Mouse (Mus musculus) A20 (cell line): Measurements from ENCODE around the gene Grwd1.
"Not testable (repeated sequence)": the region's sequence is repeated elsewhere in the genome, so short reads cannot be mapped to it uniquely, and the experiment has no call there.

ENCODE experiments used
- DNase-seq: peaks from one replicate; pipeline ENCODE4 v3.0.0-alpha.2; 2011; ENCODE audit warnings: low read depth, low spot score

Gene Grwd1

DNA sequence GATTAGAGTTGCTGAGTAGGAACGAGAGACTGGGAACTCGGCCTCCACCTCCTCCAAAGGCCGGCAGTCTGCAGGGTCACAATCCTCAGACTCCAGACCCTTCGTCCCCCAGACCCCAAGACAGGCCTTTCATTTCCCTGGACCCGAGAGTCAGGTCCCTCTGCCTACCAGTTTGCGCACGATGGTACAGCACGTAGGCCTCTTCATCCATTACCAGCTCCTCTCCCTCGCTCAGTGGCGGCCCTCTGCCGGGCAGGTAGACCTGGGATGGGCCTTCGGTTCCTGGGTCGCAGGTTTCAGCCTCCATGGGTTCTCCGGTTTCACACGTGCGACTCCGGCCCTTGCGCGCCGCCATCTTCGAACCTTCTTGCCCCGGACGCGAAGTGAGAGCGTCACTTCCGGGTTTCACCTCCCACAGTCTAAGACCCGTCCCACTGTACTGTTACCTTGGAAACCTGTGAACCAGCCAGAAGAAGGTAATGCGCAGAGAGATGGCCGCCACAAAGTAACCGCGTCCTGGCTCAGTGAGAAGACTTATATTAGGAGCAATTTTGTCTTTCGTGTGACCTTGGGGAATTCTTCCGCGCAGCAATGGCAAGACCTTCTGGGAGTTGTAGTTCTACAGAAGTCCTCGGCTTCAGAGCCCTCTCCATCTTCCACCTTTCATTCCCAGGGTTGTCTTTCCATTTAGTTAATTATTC, at the start of gene Grwd1:
Grwd1 (minus strand) TSS at position 518 of the 701 bp plus-strand sequence.
- DNase-seq = peak; percentile 92

DNA sequence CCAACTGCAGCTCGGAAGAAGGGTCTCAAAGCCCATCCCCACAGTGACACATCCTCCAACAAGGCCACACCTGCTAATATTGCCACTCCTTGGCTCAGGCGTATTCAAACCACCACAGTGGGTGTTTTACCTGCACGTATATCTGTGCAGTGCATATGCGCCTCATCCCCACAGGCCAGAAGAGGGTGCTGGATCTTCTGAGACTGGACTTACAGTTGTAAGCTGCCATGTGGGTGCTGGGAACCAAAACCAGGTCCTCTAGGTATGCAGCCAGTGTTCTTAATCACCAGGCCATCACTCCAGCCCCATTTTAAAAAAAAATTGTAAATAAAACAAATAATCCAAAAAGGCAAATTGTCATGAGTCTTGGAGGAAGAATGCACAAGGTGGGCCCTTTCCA, 49.8 kb upstream of the Grwd1 start:
- no peak for DNase-seq

DNA sequence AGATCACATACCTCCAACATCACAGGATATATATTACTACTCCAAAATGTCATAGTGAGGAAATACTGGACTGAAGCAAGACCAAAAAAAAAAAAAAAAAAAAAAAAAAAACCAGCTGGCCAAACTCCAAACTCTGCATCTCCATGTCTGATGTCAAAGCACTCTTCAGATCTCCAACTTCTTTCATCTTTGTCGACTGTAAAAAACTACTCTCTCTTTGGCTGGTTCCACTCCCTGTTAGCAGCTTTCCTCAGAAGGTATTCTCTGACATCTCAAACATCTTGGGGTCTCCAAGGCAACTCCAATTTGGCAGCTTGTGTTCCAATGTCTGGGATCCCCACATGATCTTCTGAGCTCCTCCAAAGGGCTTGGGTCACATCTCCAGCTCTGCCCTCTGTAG, 47.5 kb upstream of the Grwd1 start, which contains the start of gene Grin2d:
Grin2d (minus strand) TSS at position 101 of the 400 bp plus-strand sequence.
- not testable (repeated sequence) for DNase-seq

- DNase-seq = no peak
Observed at GRCm38 (mm10) chr7:45876895-45877294, 46.2 kb upstream of the Grwd1 start.

GRCm38 (mm10) chr7:45873061-45873947, 42.6 kb upstream of the Grwd1 start:
- DNase-seq = peak; percentile 68

DNA sequence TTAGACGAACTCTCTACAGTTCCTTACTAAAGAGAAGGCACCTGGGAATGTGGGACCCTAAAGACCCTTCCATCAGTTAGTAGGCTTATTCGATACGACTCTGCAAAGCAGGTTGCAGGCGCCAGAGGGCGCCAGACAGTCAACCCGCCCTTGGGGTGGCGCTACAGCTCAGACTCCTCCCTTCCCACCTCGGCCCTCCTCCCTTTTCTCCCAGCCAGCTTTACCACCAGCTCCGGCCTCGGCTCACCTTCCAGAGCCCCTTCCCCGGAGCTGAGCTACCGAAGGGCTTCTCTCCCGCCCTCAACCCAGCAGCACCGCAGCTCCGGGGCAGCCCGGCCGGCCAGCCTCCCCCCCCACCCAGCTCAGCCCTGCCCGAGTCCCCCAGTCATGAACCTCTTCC, 41.9 kb upstream of the Grwd1 start, which contains the start of gene Kdelr1:
Kdelr1 (plus strand) TSS at position 149 of the 400 bp plus-strand sequence.
- DNase-seq = peak; percentile 88

DNA sequence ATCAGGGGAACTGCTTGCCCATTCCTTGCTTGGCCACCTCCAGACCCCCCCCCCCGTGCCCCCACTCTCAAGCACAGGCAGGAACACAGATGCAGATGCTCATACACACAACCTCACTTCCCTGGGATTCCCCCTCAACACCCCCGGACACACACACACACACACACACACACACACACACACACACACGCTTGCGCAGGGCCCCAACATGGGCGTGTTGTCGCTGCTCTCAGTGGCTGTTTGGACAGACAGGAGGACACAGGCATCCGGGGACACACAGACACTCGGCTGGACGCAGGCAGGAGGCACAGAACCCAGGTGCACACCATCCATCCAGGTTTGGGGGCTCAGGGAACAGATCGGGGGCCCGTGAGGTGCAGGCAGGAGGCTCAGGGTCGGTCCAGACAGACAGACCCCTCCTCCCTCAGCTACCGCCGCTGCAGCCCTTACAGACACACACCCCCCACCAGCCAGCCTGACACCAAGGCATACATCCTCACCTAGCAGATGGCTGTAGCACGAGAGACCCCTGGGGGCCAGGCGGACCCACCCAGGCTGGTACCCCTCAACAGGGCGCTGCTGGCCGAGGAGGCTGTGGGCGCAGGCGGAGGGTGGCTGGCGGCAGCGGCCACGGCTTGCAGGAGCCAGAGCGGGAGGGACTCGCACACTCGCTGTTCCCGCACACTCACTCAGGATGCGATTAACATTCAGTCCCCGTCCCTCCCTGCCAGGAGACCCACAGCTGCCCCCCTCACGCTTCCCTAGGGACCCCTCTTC, 39.7 kb upstream of the Grwd1 start:
- no peak for DNase-seq

GRCm38 (mm10) chr7:45869787-45870186, 39.0 kb upstream of the Grwd1 start:
- no peak for DNase-seq

DNA sequence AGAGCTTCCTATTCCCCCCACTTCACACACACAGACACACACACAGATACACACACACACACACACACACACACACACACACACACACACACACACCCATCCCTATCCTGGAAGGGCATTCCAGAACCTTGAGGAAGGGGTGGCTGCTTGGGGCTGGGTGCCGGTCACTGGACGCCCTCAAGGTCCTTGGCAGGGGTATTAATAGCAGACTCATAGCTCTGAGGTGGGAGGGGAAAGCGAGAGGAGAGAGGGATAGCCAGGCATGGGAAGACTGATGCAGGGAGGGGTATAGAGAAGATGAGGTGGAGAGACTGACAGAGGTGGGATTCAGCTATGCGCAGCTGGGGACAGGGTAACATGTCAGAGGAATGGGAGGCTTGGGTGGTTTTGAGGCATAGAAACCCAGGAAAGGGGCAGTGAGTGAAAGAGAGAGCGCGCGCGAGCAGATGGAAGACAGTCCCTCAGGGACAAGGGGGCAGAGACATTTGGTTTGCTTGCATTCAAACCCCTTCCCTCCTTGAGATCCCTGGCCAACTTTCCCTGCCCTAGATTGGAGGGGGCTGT, 38.4 kb upstream of the Grwd1 start:
- DNase-seq = no peak

DNA sequence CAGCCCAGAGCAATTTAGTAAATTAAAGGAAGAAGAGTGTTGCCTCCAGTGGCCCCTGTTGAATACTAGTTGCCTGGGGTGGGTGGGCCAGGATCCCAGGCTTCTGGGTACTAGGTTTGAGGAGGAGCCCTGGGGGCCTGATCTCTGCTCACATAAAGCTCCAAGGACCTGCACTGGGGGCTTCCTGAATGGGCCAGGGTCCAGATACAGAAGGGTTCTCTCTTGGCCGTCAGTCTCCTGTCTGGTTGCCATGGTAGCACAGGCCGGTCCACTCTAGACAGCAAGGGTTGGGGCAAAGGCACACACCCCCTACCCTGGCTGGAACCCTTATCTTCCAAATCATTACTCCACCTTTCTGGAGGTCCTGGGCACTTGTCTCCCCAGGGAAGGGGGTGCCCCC, 37.1 kb upstream of the Grwd1 start:
- no peak for DNase-seq

DNA sequence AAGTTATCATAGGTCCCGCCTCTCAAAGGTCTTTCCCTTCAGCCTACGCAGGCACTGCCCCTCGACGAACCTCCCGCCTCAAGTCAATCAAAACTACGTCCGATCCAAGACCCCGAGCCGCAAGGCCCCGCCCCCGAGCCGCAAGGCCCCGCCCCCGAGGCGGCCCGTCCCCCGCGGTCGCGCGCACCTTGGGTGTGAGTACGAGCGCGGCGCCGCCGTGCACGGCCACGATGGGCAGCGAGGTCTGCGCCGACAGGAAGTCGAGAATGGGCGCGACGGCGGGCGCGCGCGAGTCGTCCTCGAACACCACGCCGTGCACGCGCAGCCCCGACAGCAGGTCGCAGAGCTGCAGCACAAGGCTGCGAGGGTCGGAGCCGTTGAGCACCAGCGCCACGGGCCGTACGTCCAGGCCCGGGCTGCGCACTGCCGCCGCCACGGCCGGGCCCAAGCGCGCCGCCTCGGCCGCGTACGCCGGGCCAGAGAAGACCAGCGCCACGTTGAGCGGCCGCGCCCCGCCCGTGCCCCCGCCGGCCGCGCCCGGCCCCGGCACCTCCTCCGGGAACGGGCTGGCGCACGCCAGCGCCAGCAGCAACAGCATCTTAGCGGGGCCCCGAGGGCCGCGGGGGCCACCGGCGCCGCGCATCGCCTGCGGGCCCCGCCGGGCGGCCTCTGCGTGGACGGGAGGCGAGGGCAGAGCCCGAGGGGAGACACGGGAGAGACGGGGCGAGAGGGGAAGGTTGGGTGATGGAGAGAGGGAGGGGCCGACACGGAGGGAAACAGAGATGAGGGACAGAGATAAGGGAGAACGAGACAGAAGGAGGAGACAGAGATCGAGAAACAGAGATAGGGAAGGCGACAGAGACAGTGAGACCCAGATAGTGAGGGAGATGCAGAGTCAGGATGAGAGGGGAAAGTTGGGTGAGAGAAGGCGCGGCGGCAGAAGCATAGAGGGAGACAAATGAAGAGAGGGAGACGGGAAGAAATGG, 35.5 kb upstream of the Grwd1 start:
- DNase-seq = peak; percentile 95

GRCm38 (mm10) chr7:45864435-45864834, 33.7 kb upstream of the Grwd1 start:
- no peak for DNase-seq

- DNase-seq = no peak
Observed at GRCm38 (mm10) chr7:45862804-45863203, 32.1 kb upstream of the Grwd1 start.

GRCm38 (mm10) chr7:45859008-45859407, 28.3 kb upstream of the Grwd1 start:
- no peak for DNase-seq

GRCm38 (mm10) chr7:45856950-45857901, 26.5 kb upstream of the Grwd1 start:
- DNase-seq = no peak

GRCm38 (mm10) chr7:45853089-45853488, 22.3 kb upstream of the Grwd1 start:
- no peak for DNase-seq

- DNase-seq = no peak
Observed at GRCm38 (mm10) chr7:45850661-45851060, 19.9 kb upstream of the Grwd1 start.

DNA sequence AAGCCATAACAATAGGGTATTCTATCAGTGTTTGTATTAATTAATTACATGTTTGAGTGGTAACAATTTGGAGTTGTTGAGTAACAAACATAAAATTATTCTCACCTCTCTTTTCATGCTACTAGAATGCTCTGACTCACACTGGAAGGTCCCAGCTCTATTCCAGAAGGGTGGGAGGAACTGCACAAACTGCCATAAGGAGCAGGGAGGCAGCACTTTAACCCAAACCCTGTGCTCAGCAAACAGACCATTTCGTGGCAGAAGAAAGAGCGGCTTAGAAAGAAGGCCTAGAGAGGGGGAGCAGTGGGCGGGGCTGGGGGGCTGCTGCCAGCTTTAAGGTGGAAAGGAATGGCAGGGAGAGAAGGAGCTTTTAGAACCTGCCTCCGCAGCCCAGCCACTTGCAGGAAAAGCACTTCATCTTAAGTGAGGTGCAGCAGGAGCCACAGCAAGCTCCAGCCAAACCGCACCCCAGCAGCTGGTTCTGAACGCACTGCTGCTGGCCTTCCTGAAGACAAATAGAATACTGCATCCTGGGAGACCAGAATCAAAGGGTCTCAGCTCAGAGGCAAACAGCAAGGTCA, 17.8 kb upstream of the Grwd1 start:
- DNase-seq = no peak
